Mouse (Mus musculus) heart, embryonic 14.5 days (tissue): Measurements from ENCODE around the gene Cdcp2. TPM values are rescaled to one million over a fixed set of nuclear protein-coding genes. Genes with fewer than 3 reads are reported as not detected.

Experiments
- ATAC-seq: fragments of 200-750 bp; cut with Nextera tagmentation; 2 replicates; pipeline ENCODE4 v1.8.0; 2017; ENCODE audit warnings: low read depth, moderate TSS enrichment; ENCODE audit not compliant: insufficient number of reproducible peaks, insufficient read depth, low FRiP score
- H3K27ac ChIP-seq, 2 experiments: fragments of 200-500 bp in 1 of 2; fragments of 300-500 bp in 1 of 2; sonication (generic) in 1 of 2; replicated peaks in 1 of 2; 2 replicates each; pipeline ENCODE4 v1.5.1; 2012 to 2014; ENCODE audit warnings: low read depth in 2 of 2, low read length in 2 of 2, control low read depth in 1 of 2, mild to moderate bottlenecking in 1 of 2, mixed read lengths in 1 of 2; ENCODE audit not compliant: control insufficient read depth in 1 of 2, insufficient read depth in 1 of 2
- H3K27me3 ChIP-seq: fragments of 300-500 bp; sonication (generic); 2 replicates; pipeline ENCODE4 v1.6.1; 2014; ENCODE audit warnings: mild to moderate bottlenecking, low read length, control low read depth; ENCODE audit not compliant: control insufficient read depth, insufficient read depth
- H3K36me3 ChIP-seq: fragments of 300-500 bp; sonication (generic); 2 replicates; pipeline ENCODE4 v1.6.1; 2014; ENCODE audit warnings: mild to moderate bottlenecking, control low read depth, low read length, mixed read lengths; ENCODE audit not compliant: control insufficient read depth, insufficient read depth
- H3K4me1 ChIP-seq, 2 experiments: fragments of 200-500 bp in 1 of 2; fragments of 300-500 bp in 1 of 2; sonication (generic) in 1 of 2; 2 replicates each; pipeline ENCODE4 v1.6.1; 2012 to 2014; ENCODE audit warnings: low read length in 2 of 2, control low read depth in 1 of 2, mixed read lengths in 1 of 2; ENCODE audit not compliant: control insufficient read depth in 2 of 2, insufficient read depth in 2 of 2
- H3K4me2 ChIP-seq: fragments of 300-500 bp; sonication (generic); 2 replicates; pipeline ENCODE4 v1.6.1; 2014; ENCODE audit warnings: mild to moderate bottlenecking, low read length
- H3K4me3 ChIP-seq, 2 experiments: fragments of 200-500 bp in 1 of 2; fragments of 300-500 bp in 1 of 2; sonication (generic) in 1 of 2; 2 replicates each; pipeline ENCODE4 v1.5.1; 2012 to 2014; ENCODE audit warnings: low read length in 2 of 2, mild to moderate bottlenecking in 2 of 2, control low read depth in 1 of 2, low read depth in 1 of 2, moderate library complexity in 1 of 2; ENCODE audit not compliant: control insufficient read depth in 1 of 2, insufficient read depth in 1 of 2
- H3K9ac ChIP-seq: fragments of 300-500 bp; sonication (generic); 2 replicates; pipeline ENCODE4 v1.6.1; 2014; ENCODE audit warnings: mild to moderate bottlenecking, low read length
- H3K9me3 ChIP-seq: fragments of 300-500 bp; sonication (generic); 2 replicates; pipeline ENCODE4 v1.6.1; 2016; ENCODE audit warnings: low read length, control low read depth; ENCODE audit not compliant: control insufficient read depth
- WGBS: fragments of 180-500 bp; shearing (Covaris S2); extraction: QIAGEN DNeasy Blood & Tissue Kit; methylation state at CpG from one replicate; pipeline ENCODE4 v1.1.7; 2014; 5-methylcytosine and 5-hydroxymethylcytosine counted together
- polyA plus RNA-seq: library from polyadenylated mRNA; unstranded; fragments of >200 nt; fragmentation: Nextera tagmentation; extraction: Ambion mirVana; gene quantifications from 2 replicates; pipeline ENCODE4 v1.2.1, GENCODE M21; 2014

Gene Cdcp2
- polyA plus RNA-seq, 1 experiment from 2014 or later: not detected

DNA sequence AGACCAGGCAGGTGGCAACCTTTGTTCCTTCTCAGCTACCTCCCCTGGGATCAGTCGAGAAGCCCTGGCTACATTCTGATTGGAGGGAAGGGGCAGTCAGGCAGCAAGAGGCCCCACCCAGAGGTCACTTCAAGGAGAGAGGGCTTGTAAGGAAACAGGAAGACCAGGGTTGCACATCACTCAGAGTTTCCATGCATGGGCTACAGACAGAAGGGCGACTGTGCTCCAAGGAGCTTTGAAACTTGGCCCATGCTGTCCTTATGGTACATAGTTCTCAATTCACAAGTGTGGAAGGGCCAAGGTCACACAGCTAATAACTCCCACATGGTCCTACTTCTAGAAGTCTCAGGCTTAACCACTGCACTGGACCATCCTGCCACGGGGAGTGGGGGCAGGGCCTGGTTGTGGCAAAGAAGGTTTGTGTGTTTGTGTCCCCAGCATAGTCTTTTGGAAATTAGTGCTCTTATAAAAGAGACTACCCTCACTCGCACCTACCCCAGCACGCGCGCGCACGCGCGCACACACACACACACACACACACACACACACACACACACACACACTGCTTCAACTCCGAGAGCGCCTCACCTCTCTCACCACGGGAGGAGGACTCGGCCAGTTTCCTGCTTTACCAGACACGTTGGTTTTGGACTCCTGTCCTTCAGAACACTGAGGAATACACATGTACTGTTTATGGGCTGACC, 2.1 kb upstream of the Cdcp2 start:
- whole genome bisulfite sequencing: 81% methylated on average over 16 of the region's 16 CpGs
- Histone ChIP-seq H3K4me1 (peaks cover 2 to 5% of the 10 kb centered on the region in 2 experiments; a peak in 3 of 4 replicates), H3K4me2 (no peak overlapping the region), H3K4me3 (no peak overlapping the region), H3K27me3 (no peaks in the 10 kb centered on the region), H3K36me3 (no peaks in the 10 kb centered on the region), H3K9me3 (no peaks in the 10 kb centered on the region), H3K27ac (no peak overlapping the region), H3K9ac (no peak overlapping the region)
- no peak for ATAC-seq

GRCm38 (mm10) chr4:107096043-107096442, 648 bp upstream of the Cdcp2 start:
- Histone ChIP-seq H3K4me1 (peaks cover 2 to 5% of the 10 kb centered on the region in 2 experiments; a peak in 3 of 4 replicates), H3K4me2 (no peak overlapping the region), H3K9ac (no peak overlapping the region), H3K36me3 (no peaks in the 10 kb centered on the region), H3K4me3 (no peak overlapping the region), H3K27me3 (no peaks in the 10 kb centered on the region), H3K27ac (no peak overlapping the region), H3K9me3 (no peaks in the 10 kb centered on the region)
- 41% methylated on average over 6 of the region's 6 CpGs for WGBS
- no peak for ATAC-seq

DNA sequence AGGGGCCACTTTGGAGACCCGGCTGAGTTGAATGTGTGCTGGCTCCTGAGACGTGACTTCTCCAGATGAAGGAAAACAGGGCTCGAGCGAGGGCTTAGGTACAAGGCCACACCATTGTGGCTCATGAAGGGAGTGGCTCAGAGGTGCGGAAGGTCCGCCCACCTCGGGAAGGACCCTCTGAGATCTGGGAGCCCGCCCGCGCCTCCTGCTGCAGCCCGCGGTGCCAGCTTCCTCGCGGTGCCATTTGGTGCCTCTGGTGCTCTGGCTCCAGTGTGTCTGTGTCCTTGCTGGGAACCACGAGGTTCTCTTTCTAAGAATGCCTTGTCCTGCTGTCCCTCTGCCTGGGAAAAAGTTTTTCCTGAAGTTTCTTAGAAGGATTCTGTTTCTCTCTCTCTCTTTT, 1.2 kb downstream of the Cdcp2 start:
- peaks cover 2 to 5% of the 10 kb centered on the region in 2 experiments; a peak in 3 of 4 replicates for H3K4me1 ChIP-seq
- H3K9me3 ChIP-seq: no peaks in the 10 kb centered on the region
- H3K9ac ChIP-seq: no peak overlapping the region
- no peak overlapping the region for H3K4me2 ChIP-seq
- no peaks in the 10 kb centered on the region for H3K36me3 ChIP-seq
- WGBS: 40% methylated on average over 15 of the region's 15 CpGs
- H3K4me3 ChIP-seq: no peak overlapping the region
- H3K27me3 ChIP-seq: no peaks in the 10 kb centered on the region
- no peak for ATAC-seq
- H3K27ac ChIP-seq: no peak overlapping the region

DNA sequence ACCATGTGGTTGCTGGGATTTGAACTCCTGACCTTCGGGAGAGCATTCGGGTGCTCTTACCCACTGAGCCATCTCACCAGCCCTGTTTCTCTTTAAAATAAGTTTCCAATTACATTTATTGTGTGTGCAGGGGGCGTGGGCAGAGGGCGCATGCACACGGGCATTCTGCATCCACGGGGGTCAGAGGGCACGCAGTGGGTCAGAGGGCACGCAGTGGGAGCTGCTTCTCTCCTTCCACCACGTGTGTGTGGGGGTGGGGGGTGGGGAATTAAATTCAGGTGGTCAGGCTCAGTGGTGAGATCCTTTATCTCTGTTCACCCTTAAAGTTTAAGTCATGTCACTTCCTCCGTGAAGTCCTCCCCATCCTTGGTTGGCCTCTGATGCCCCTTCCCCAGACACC, 1.7 kb downstream of the Cdcp2 start:
- 83% methylated on average over 10 of the region's 10 CpGs for WGBS
- no peak for ATAC-seq
- H3K4me1 ChIP-seq: peaks cover 2 to 5% of the 10 kb centered on the region in 2 experiments; a peak in 3 of 4 replicates

DNA sequence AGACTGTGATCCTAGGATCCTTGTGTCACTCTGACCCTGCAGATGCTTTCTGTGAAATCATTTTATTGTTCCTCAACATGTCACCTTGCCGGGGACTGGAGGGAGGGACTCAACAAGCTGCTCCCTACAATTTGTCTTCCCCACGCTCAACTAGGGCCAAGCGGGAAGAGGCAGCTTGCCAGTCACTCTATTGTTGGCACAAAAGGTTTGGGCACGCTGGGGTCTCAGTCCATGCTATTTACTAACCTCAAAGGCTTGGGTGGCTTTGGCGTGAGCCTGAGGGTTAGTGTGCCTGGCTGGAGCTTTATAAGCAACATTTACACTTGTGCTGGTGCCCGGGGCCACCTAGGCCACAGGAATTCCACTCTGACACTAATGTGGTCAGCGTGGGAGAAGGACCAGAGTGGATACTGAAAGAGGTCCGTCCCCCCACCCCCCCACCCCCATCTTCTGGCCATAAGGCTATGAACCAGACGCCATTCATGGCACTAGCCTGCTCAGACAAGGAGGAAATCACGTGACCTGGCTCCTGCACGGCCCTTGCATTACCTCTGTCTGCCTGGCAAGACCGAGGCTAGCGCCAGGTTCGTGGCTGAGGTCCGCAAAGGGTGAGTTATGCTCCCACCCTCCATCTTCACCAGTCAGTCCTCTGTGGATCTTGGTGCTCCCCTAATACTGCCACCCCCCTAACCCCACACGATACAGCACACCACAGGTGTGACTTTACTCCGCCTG, 2.3 kb downstream of the Cdcp2 start:
- 77% methylated on average over 17 of the region's 17 CpGs for WGBS

More for the DNA sequence above, 1.7 kb downstream of the Cdcp2 start:
- H3K9ac ChIP-seq: no peak overlapping the region
- no peaks in the 10 kb centered on the region for H3K36me3 ChIP-seq
- no peaks in the 10 kb centered on the region for H3K9me3 ChIP-seq
- no peak overlapping the region for H3K4me2 ChIP-seq
- no peak overlapping the region for H3K4me3 ChIP-seq
- no peak overlapping the region for H3K27ac ChIP-seq
- no peaks in the 10 kb centered on the region for H3K27me3 ChIP-seq

GRCm38 (mm10) chr4:107102220-107102619, 5.5 kb downstream of the Cdcp2 start:
- H3K9ac ChIP-seq: no peak overlapping the region
- ATAC-seq: no peak

More for the DNA sequence above, 2.3 kb downstream of the Cdcp2 start:
- H3K9me3 ChIP-seq: no peaks in the 10 kb centered on the region
- no peak for ATAC-seq
- no peaks in the 10 kb centered on the region for H3K27me3 ChIP-seq
- H3K4me1 ChIP-seq: peaks cover 2 to 5% of the 10 kb centered on the region in 2 experiments; a peak in 3 of 4 replicates
- no peaks in the 10 kb centered on the region for H3K36me3 ChIP-seq
- H3K27ac ChIP-seq: no peak overlapping the region
- H3K9ac ChIP-seq: no peak overlapping the region
- H3K4me2 ChIP-seq: no peak overlapping the region
- no peak overlapping the region for H3K4me3 ChIP-seq

DNA sequence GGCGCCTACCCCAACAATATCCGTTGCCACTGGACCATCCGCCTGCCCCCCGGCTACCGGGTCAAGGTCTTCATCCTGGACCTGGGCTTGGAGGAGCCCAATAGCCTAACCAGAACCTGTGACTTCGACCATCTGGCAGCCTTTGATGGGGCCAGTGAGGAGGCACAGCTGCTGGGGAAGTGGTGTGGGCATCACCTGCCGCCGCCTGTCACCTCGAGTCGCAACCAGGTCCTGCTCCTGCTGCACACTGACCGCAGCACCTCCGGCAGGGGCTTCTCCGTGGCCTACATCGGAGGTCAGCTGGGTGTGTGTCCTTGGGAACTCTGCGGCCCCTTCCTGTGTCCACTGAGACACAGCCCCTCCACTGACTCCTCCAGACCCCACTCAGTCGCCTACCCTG, 10.1 kb downstream of the Cdcp2 start:
- Histone ChIP-seq H3K27ac (no peak overlapping the region), H3K27me3 (no peaks in the 10 kb centered on the region), H3K4me3 (no peak overlapping the region), H3K4me1 (peaks cover 0 to 3% of the 10 kb centered on the region in 2 experiments; a peak in 1 of 4 replicates), H3K9ac (no peak overlapping the region), H3K4me2 (no peak overlapping the region), H3K9me3 (no peaks in the 10 kb centered on the region), H3K36me3 (no peaks in the 10 kb centered on the region)
- WGBS: 88% methylated on average over 16 of the region's 16 CpGs
- no peak for ATAC-seq

More at GRCm38 (mm10) chr4:107102220-107102619, 5.5 kb downstream of the Cdcp2 start:
- Histone ChIP-seq H3K4me1 (no peaks in the 10 kb centered on the region; a peak in 1 of 4 replicates), H3K4me2 (no peak overlapping the region), H3K9me3 (no peaks in the 10 kb centered on the region), H3K36me3 (no peaks in the 10 kb centered on the region), H3K27ac (no peak overlapping the region), H3K4me3 (no peak overlapping the region), H3K27me3 (no peaks in the 10 kb centered on the region)
- 80% methylated on average over 8 of the region's 8 CpGs for WGBS
